Mouse (Mus musculus): ENCODE data around the gene Clic3. TPM values are rescaled to one million over a fixed set of nuclear protein-coding genes. Genes with fewer than 3 reads are reported as not detected.

Gene Clic3
- polyA plus RNA-seq, 1 experiment = 0.42 TPM

GRCm38 (mm10) chr2:25479551-25480311 lies 23.1 kb downstream of the Clic3 start:
- DNase-seq (ENCODE audit: extremely low spot score in 1 of 2, low spot score in 1 of 2) = no peak

GRCm38 (mm10) chr2:25480541-25480940 lies 23.9 kb downstream of the Clic3 start:
- DNase-seq (ENCODE audit: extremely low spot score in 1 of 2, low spot score in 1 of 2) = no peak

DNA sequence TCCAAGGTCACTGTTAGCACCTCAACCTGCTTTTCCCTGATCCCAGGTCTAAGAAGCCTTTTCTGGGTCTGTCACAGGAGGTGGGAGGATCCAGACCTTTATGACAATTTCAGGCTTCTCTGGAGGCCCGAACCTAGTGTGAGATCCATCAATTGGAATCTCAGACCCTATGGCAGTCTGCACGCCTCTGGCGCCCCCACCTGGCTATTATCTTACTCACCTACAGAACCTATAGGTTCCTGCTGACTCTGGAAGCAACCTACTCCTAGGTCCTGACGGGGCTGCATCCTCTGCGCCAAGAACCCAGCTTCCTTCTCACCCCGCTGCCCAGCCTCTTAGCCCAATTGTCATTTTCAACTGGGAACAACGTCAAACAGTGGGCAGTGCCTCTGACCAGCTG lies 26.3 kb downstream of the Clic3 start:
- DNase-seq (ENCODE audit: extremely low spot score in 1 of 2, low spot score in 1 of 2) = peak in 1 of 2 experiments; percentile 60

GRCm38 (mm10) chr2:25484901-25485647 lies 28.4 kb downstream of the Clic3 start:
- DNase-seq (ENCODE audit: extremely low spot score in 1 of 2, low spot score in 1 of 2) = no peak

GRCm38 (mm10) chr2:25487965-25488670 lies 31.5 kb downstream of the Clic3 start:
- DNase-seq (ENCODE audit: extremely low spot score in 1 of 2, low spot score in 1 of 2) = no peak

DNA sequence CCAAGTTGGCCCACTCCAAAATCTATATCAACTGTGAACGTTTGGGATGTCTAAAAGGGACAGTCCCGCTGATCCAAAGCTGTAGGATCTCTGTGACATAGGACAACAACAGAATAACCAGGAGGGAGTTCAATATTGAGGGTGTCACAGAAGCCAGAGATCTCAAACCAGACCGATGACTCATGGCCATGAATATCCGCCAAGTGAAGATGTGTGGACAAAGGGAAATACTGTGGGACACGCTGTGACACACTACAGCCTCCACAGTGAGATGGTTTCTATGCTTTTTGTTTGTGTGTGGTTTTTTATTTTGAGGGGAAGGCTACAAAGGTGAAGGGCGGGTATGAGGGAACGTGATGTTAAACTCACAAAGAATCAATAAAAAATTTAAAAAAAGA lies 32.0 kb downstream of the Clic3 start:
- no peak for DNase-seq (ENCODE audit: extremely low spot score in 1 of 2, low spot score in 1 of 2)

DNA sequence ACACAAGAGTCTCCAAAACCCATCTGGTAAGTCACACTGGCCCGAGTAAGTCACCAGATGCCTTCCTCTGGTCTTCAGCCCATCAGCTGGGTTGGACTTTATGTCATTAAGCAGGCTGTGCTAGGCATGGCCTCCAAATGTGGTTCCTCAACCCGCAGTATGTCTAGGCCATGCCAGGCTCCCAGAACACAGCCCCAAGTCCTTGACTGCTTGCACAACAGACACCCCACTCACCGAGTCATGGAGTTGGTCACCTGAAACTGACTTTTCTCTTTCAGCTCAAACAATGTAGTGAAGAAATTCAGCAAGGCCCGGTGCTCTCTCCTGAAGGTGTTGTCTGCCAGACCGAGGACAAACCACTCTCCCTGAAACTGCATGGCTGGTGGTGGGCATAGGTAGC lies 36.4 kb downstream of the Clic3 start:
- DNase-seq (ENCODE audit: extremely low spot score in 1 of 2, low spot score in 1 of 2) = no peak

DNA sequence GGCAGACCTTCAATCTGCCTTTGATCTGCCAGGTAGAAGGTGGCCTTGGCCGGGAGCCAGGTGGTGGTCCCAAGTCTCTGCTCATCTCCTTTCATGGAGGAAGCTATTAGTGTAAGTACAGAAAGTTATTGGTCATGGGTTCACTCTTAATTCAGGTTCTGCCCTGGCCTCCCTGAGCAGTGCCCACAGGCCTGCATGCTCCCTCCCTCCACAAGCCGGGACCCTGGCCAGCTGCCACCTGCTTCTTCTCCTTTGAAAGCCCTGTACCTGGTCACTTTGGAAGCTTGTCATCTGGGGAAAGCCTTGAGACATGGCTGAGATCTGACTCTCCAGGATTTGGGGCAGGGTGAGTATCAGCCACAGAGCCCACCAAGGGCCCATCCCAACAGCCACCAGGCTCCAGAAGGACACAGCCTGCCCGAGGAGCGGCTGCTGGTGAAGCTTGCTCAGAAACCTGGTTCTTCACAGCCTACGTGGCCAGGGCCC lies 36.9 kb downstream of the Clic3 start, which contains the start of gene Lcn12:
Gene Lcn12 (minus strand): TSS at position 436 of the 486 bp plus-strand sequence.
- no peak for DNase-seq (ENCODE audit: extremely low spot score in 1 of 2, low spot score in 1 of 2)

DNA sequence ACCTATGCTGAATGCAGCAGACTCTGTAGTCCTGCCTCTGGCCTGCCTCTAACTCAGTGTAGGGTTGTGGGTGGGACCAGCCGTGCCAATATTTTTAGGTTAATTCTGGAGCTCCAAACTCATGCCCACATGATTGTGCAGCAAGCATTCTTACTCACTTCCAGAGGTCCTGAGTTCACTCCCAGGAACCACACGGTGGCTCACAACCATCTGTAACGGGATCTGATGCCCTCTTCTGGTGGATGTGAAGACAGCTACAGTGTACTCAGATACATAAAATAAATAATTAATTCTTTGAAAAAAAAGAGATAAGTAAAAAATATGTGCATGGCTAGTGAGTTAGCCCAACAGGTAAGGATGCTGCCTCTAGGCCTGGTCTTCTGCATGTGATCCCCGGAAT lies 39.8 kb downstream of the Clic3 start:
- DNase-seq (ENCODE audit: extremely low spot score in 1 of 2, low spot score in 1 of 2) = peak in 1 of 2 experiments; percentile 53

DNA sequence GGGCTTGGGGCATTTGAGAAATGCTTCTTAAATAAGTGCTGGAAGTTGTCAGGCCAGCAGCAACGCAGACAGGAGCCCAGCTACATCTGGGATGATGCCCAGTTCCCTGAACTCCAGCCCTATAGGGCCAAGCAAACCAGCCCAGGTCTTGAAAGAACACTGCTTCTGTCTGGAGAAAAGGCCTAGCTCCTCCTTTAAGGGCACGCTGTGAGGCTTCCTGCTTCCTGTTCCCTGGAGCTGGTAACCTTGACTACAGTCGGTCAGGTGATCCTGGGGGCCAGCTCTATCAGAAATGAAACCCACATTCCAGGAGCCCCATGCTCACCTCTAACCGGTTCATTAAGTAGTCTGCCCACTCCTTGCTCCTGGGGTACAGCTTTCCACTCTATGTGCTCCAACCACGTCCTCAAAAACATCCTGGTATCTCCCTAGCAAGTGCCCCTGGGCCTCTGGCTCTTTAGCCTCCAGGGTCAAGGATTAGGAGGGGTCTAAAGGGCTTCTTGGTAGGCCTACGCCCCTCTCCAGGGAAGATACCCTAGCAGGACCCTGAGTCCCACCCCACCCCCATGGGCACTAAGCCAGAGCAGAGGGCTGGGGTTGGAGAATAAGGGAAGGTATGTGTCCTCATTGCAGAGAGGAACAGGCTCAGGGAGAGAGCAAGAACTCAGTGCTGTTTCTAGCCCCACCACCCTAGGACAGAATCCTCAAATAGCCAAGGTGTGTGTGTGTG lies 41.4 kb downstream of the Clic3 start:
- DNase-seq (ENCODE audit: extremely low spot score in 1 of 2, low spot score in 1 of 2) = no peak

- no peak for DNase-seq (ENCODE audit: extremely low spot score in 1 of 2, low spot score in 1 of 2)
Measured at GRCm38 (mm10) chr2:25498622-25499478, 42.2 kb downstream of the Clic3 start.

DNA sequence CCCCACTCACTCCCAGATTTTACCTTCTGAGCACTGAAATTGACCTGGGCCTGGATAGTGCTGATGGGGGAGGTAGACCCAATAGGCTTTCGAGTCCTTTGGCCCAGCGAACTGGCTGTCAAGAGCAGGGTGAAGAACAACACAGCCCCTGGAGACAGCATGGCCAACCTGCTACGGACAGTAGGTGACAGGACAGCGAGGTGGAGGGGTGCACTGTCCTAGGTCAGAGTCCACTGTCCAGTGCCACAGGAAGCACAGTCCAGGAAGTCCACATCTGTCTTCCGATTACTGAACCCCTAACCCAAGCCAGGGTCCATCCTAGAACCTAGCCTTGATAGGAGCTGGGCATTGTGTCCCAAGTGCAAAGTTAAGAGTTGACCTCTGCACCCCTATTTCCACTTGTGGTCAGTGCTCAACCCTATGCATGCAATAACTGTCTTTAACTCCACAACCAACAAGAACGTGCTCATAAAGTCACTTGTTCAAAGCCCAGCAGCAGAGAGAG lies 43.5 kb downstream of the Clic3 start:
- no peak for DNase-seq (ENCODE audit: extremely low spot score in 1 of 2, low spot score in 1 of 2)

DNA sequence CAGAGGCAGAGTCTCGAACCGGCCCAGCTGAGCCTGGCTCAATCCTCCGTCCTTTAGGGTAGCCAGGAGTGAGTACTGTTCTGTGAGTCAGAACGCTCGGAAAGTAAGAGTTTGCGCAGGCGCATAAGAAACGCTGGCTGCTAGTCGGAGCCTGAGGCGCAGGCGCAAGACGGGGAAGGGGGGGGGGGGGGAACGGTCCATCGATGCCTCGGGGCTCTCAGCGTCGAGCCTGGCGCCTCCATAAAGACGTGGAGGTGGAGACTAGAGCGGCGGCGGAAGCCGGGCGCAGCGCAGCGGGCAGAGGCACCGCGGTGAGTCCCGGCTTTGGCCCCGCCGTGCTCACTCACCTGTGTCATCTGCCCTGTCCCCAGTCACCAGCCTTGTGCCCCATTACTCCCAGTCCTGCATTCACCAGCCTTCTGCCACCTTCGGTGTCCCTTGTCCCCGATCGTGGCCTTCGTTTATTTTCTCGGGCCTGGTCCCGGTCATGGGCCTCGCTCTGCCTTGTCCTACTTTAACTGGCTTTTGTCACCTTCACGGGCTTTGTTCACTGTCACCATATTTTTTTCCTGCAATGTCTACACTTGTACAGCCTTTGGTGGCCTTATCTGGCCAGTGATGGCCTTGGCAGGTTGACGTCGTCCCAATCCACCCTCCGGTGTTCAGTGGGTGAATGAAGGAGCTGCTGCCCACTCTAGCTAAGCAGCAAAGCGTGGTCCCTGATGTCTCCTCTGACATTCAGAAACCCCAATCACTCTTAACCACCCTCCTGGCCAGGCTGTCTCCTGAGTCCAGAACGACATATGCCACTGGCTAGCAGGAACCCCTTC lies 44.2 kb downstream of the Clic3 start, which contains the start of gene Fbxw5:
Gene Fbxw5 (plus strand): TSS at position 175 of the 830 bp plus-strand sequence.
- DNase-seq (ENCODE audit: extremely low spot score in 1 of 2, low spot score in 1 of 2) = peak; percentile 72 to 85

DNA sequence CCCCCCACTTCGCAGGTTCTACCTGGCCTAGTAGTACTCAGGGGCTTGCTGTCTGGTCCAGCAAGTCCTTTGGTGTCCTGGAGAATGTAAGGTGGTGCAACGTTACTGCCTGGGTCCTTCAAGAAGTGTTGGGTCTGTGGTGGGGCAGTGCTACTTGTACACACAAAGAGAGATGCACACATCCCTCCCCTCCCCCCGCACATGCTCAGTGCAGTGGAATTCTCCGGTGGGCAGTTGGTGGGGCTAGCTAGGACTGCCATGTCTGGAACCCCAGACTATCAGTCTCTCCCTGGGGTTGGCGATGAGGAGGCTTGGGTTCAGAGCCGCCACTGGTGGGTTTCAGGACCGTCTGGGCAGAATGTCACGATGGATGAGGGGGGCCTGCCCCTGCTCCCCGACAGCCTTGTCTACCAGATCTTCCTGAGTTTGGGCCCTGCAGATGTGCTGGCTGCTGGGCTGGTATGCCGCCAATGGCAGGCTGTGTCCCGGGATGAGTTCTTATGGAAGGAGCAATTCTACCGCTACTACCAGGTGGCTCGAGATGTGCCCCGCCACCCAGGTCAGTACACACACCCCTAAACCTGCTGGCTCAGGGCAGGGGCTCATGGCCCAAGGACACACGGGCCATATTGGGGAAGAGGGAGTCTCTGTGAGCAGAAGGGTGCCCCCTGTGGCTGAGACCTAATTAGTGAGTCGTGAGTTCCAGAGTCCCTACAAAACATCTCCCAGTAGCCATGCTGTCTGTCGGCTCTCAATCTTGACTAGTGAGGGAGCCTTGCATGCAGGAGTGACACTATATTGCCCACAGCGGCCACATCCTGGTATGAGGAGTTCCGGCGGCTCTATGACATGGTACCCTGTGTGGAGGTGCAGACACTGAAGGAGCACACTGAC lies 45.2 kb downstream of the Clic3 start, which contains the start of gene C8g:
Gene C8g (minus strand): TSS at position 127 of the 894 bp plus-strand sequence.
- no peak for DNase-seq (ENCODE audit: extremely low spot score in 1 of 2, low spot score in 1 of 2)

DNA sequence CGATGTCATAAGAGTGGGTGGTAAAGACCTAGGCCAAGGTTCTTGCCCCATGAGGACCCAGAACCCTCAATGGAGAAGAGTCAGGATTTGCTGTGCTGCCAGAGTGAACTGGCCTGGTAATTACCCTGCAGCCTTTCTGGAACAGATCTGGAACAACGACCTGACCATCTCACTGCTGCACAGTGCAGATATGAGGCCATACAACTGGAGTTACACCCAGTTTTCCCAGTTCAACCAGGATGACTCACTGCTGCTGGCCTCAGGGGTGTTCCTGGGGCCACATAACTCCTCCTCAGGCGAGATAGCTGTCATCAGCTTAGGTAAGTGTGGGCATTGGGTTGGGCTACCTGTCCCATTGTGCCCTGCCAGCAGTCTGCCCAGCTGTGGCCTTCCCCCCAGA lies 46.1 kb downstream of the Clic3 start:
- DNase-seq (ENCODE audit: extremely low spot score in 1 of 2, low spot score in 1 of 2) = no peak

- no peak for DNase-seq (ENCODE audit: extremely low spot score in 1 of 2, low spot score in 1 of 2)
Measured at GRCm38 (mm10) chr2:25504538-25504937, 47.9 kb downstream of the Clic3 start.

DNA sequence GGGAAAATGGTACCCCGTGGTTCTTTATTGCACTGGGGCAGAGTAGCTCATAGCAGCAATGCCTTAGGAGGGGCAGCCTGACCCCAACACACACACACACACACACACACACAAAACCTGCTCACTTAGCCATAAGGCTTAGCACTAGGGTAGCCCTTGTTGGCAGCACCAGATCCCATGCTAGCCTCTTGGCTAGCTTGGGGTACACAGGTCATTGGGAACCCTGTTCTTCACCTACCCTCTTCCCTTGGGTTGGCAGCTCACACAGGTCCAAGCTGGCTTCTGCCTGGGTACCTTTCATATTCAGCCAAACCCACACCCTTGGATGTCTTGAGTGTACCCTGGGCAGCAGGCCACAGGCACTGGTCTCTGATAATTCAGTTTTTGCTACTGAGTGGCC lies 48.4 kb downstream of the Clic3 start:
- DNase-seq (ENCODE audit: extremely low spot score in 1 of 2, low spot score in 1 of 2) = no peak
